In genomic region chr14:26970439-26970932, GRCm38 (mm10) we compare ENCODE assay signal across 7 mouse cellular contexts. TPM values are rescaled to one million over a fixed set of nuclear protein-coding genes. Genes with fewer than 3 reads are reported as not detected.
DNase-seq lines count a peak whose midpoint lies in the region; ATAC-seq and TF ChIP-seq lines count a peak whose summit lies in the region.

No protein-coding gene starts in this region.

- peak; percentile 96 for ATAC-seq in embryonic facial prominence, embryonic 13.5 days (ENCODE audit: insufficient number of reproducible peaks, insufficient read depth, low FRiP score, low TSS enrichment, low read depth)
- peak; percentile 99 for ATAC-seq in limb, embryonic 13.5 days (ENCODE audit: low FRiP score, low read depth)
- ATAC-seq in midbrain, embryonic 16.5 days, result peak; percentile 99

- H3K4me3 ChIP-seq in embryonic facial prominence, embryonic 13.5 days, result peak overlapping the region; percentile 89
- H3K4me3 ChIP-seq in kidney, adult 2 months (ENCODE audit: insufficient read depth, low read depth, low read length), result peak overlapping the region; percentile 95
- peak overlapping the region; percentile 85 for H3K4me3 ChIP-seq in limb, embryonic 13.5 days
- H3K4me3 ChIP-seq in midbrain, embryonic 16.5 days (ENCODE audit: low read depth, low read length), result peak overlapping the region; percentile 96

- DNase-seq in adrenal gland, postnatal 36 days, result peak; percentile 99
- DNase-seq in heart, adult 18-20 months, result peak; percentile 97 to 100
- DNase-seq in kidney, adult 2 months, result peak; percentile 98
- DNase-seq in spleen, postnatal 10 days (ENCODE audit: low spot score in 2 of 2), result peak; percentile 95 to 97

- WGBS in embryonic facial prominence, embryonic 13.5 days, result under 1% methylated on average over 52 of the region's 53 CpGs
- WGBS in kidney, adult 2 months, result under 1% methylated on average over 48 of the region's 53 CpGs
- WGBS in limb, embryonic 13.5 days, result 0% methylated on average over 30 of the region's 53 CpGs
- WGBS in midbrain, embryonic 16.5 days, result under 1% methylated on average over 45 of the region's 53 CpGs

- H3K9ac ChIP-seq in embryonic facial prominence, embryonic 13.5 days, result peak overlapping the region; percentile 92
- H3K9ac ChIP-seq in limb, embryonic 13.5 days, result peak overlapping the region; percentile 88
- peak overlapping the region; percentile 96 for H3K9ac ChIP-seq in midbrain, embryonic 16.5 days (ENCODE audit: low read depth, low read length)

- H3K9me3 ChIP-seq in embryonic facial prominence, embryonic 13.5 days, result no peaks in the 10 kb centered on the region
- H3K9me3 ChIP-seq in limb, embryonic 13.5 days, result no peaks in the 10 kb centered on the region
- H3K9me3 ChIP-seq in midbrain, embryonic 16.5 days (replicated peaks; ENCODE audit: control insufficient read depth, low read length, poor library complexity, severe bottlenecking), result no peaks in the 10 kb centered on the region

- H3K27me3 ChIP-seq in embryonic facial prominence, embryonic 13.5 days, result no peaks in the 10 kb centered on the region
- no peaks in the 10 kb centered on the region for H3K27me3 ChIP-seq in kidney, adult 2 months (replicated peaks; ENCODE audit: control insufficient read depth, insufficient read depth, low read length)
- H3K27me3 ChIP-seq in limb, embryonic 13.5 days, result no peaks in the 10 kb centered on the region
- no peaks in the 10 kb centered on the region for H3K27me3 ChIP-seq in midbrain, embryonic 16.5 days (ENCODE audit: control insufficient read depth, insufficient read depth, low read depth, low read length)

- no peaks in the 10 kb centered on the region for H3K36me3 ChIP-seq in embryonic facial prominence, embryonic 13.5 days
- no peaks in the 10 kb centered on the region for H3K36me3 ChIP-seq in kidney, adult 2 months (ENCODE audit: control insufficient read depth, insufficient read depth, low read length)
- H3K36me3 ChIP-seq in limb, embryonic 13.5 days, result no peaks in the 10 kb centered on the region
- H3K36me3 ChIP-seq in midbrain, embryonic 16.5 days (ENCODE audit: control insufficient read depth, insufficient read depth, low read length), result no peaks in the 10 kb centered on the region

- TF ChIP-seq POLR2A in kidney, adult 2 months (IDR thresholded peaks at IDR 0.05; ENCODE audit: low read depth, low read length), result peak; percentile 81

- H3K4me2 ChIP-seq in embryonic facial prominence, embryonic 13.5 days, result peak overlapping the region; percentile 66
- peak overlapping the region; percentile 69 for H3K4me2 ChIP-seq in limb, embryonic 13.5 days (replicated peaks)
- peak overlapping the region; percentile 60 for H3K4me2 ChIP-seq in midbrain, embryonic 16.5 days (ENCODE audit: low read length)

- TF ChIP-seq CTCF in kidney, adult 2 months (conservative IDR thresholded peaks at IDR 0.05; ENCODE audit: insufficient read depth, insufficient read length, low read depth, low read length), result no peak

- peaks cover 14% of the 10 kb centered on the region; the same call in 1 of the 2 replicates for H3K4me1 ChIP-seq in embryonic facial prominence, embryonic 13.5 days
- H3K4me1 ChIP-seq in kidney, adult 2 months (ENCODE audit: control insufficient read depth, insufficient read depth, low read length), result peaks cover 7% of the 10 kb centered on the region; the same call in 1 of the 2 replicates
- peaks cover 15% of the 10 kb centered on the region for H3K4me1 ChIP-seq in limb, embryonic 13.5 days
- peaks cover 19% of the 10 kb centered on the region for H3K4me1 ChIP-seq in midbrain, embryonic 16.5 days (ENCODE audit: control insufficient read depth, insufficient read depth, low read length)

- H3K27ac ChIP-seq in embryonic facial prominence, embryonic 13.5 days, result peak overlapping the region; percentile 90
- H3K27ac ChIP-seq in kidney, adult 2 months (ENCODE audit: insufficient read depth, low read depth, low read length), result peak overlapping the region; percentile 71
- H3K27ac ChIP-seq in limb, embryonic 13.5 days, result peak overlapping the region; percentile 92
- H3K27ac ChIP-seq in midbrain, embryonic 16.5 days (ENCODE audit: low read length), result peak overlapping the region; percentile 96

RNA-seq across cellular contexts. Expression of gene Appl1, which starts 0.5 kb away (rescaled TPM):
- 10 to 100 TPM; 39.3 to 44.3 TPM for total RNA-seq in adrenal gland, postnatal 36 days (2021)
- polyA plus RNA-seq in embryonic facial prominence, embryonic 13.5 days (2015; fragmentation: Nextera tagmentation; extraction: Ambion mirVana), result 55.9 and 60.8 TPM in 2 replicates
- total RNA-seq in heart, adult 18-20 months (2021), result 10 to 100 TPM; 13.9 to 16.6 TPM
- polyA plus RNA-seq in kidney, adult 2 months (2012; rRNA removed), result 3.7 and 5.4 TPM in 2 replicates
- polyA plus RNA-seq in limb, embryonic 13.5 days (2015; fragmentation: Nextera tagmentation; extraction: Ambion mirVana), result 51.5 and 54.4 TPM in 2 replicates
- 56.1 and 61.3 TPM in 2 replicates for polyA plus RNA-seq in midbrain, embryonic 16.5 days (2015; fragmentation: Nextera tagmentation; extraction: Ambion mirVana)

RNA-seq across cellular contexts. Expression of gene Hesx1, which starts 23.7 kb away (rescaled TPM):
- not detected for total RNA-seq in adrenal gland, postnatal 36 days (2021)
- 0.21 and 0.28 TPM in 2 replicates for polyA plus RNA-seq in embryonic facial prominence, embryonic 13.5 days (2015; fragmentation: Nextera tagmentation; extraction: Ambion mirVana)
- not detected for total RNA-seq in heart, adult 18-20 months (2021)
- 0.12 and 0.19 TPM in 2 replicates for polyA plus RNA-seq in kidney, adult 2 months (2012; rRNA removed)
- polyA plus RNA-seq in limb, embryonic 13.5 days (2015; fragmentation: Nextera tagmentation; extraction: Ambion mirVana), result 0.15 and 0.27 TPM in 2 replicates
- 0.19 TPM in 1 of 2 replicates, not detected in the other for polyA plus RNA-seq in midbrain, embryonic 16.5 days (2015; fragmentation: Nextera tagmentation; extraction: Ambion mirVana)

Comparison
In these comparisons a context has a peak if more than half of its experiments do, and no peak if none do; other contexts are left out.
1. Peak in every context shown above with its lines: DNase-seq, ATAC-seq, H3K4me3 ChIP-seq and H3K27ac ChIP-seq.